Mouse (Mus musculus) lung, adult 2 months (tissue): ENCODE results near the gene Mrpl53. TPM values are rescaled to one million over a fixed set of nuclear protein-coding genes. Genes with fewer than 3 reads are reported as not detected.

Source experiments
- DNase-seq: peaks from one replicate; pipeline ENCODE4 v3.0.0; 2022
- H3K4me1 ChIP-seq: fragments of 200-500 bp; 2 replicates; pipeline ENCODE4 v1.6.1; 2011; ENCODE audit warnings: low read length; ENCODE audit not compliant: control insufficient read depth, insufficient read depth
- H3K4me3 ChIP-seq: fragments of 200-500 bp; replicated peaks from 2 replicates; pipeline ENCODE3; 2011; ENCODE audit warnings: low read depth, mild to moderate bottlenecking, control low read depth, low read length; ENCODE audit errors: extremely low read depth
- CTCF ChIP-seq: fragments of 200-500 bp; IDR thresholded peaks from 2 replicates; pipeline ENCODE4 v1.5.1; 2011; ENCODE audit warnings: mild to moderate bottlenecking, low read length, control low read depth; ENCODE audit not compliant: insufficient read depth
- POLR2A ChIP-seq: fragments of 200-500 bp; IDR thresholded peaks from 2 replicates; pipeline ENCODE4 v1.6.1; 2011; ENCODE audit warnings: low read depth, mild to moderate bottlenecking, control low read depth, low read length, borderline replicate concordance; ENCODE audit errors: extremely low read depth
- WGBS: fragments of 180-500 bp; shearing (Covaris S2); methylation state at CpG from one replicate; pipeline ENCODE4 v1.1.7; 2018; 5-methylcytosine and 5-hydroxymethylcytosine counted together
- polyA plus RNA-seq: library from polyadenylated mRNA; depleted of rRNA; stranded (reverse); fragments of >200 nt; gene quantifications from 2 replicates; pipeline ENCODE4 v1.2.3, GENCODE M21; 2012; rRNA removed

Gene Mrpl53
- polyA plus RNA-seq = 60.3 and 68.7 TPM in 2 replicates

- peak; percentile 88; the same call in 1 of the 2 replicates for TF ChIP-seq POLR2A
- TF ChIP-seq CTCF = no peak
- WGBS = under 1% methylated on average over 76 of the region's 76 CpGs
- Histone ChIP-seq H3K4me3 (peak within 1 kb of the TSS; percentile 76), H3K4me1 (no peaks in the 10 kb centered on the region)
- peak; percentile 85 for DNase-seq
Observed at GRCm38 (mm10) chr6:83108762-83109668, at the start of gene Mrpl53. TSS of gene Mrpl53 (plus strand) at chr6:83109040.

DNA sequence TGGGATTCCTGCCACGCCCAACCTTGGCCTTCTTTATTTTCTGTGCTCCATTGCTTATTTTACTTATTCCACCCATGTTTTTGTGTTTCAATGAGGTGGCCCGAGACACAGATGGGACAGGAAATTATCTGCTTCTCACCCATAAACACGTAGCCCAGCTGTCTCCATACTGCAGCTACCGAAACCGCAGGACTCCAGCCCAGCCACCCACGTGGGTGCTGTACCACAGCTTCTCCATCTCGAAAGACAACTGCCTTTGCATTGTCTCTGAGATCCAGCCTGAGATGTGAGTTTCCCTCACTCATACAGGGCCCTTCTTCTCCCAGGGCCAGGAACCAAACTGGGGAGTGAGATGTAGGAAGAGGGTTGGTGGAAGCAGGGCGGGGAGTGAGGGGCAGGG, 42.8 kb upstream of the Mrpl53 start:
- TF ChIP-seq CTCF (no peak), POLR2A (no peak)
- WGBS = 45% methylated on average over 8 of the region's 8 CpGs
- H3K4me1 ChIP-seq = peaks cover 12% of the 10 kb centered on the region; the same call in 1 of the 2 replicates
- no peak overlapping the region for H3K4me3 ChIP-seq
- DNase-seq = no peak

GRCm38 (mm10) chr6:83066441-83066840, 42.4 kb upstream of the Mrpl53 start:
- H3K4me1 ChIP-seq = peaks cover 12% of the 10 kb centered on the region; the same call in 1 of the 2 replicates
- WGBS = 44% methylated on average over 6 of the region's 6 CpGs
- H3K4me3 ChIP-seq = no peak overlapping the region
- no peak for TF ChIP-seq POLR2A
- no peak for TF ChIP-seq CTCF
- no peak for DNase-seq

GRCm38 (mm10) chr6:83068221-83068620, 40.6 kb upstream of the Mrpl53 start:
- Histone ChIP-seq H3K4me3 (no peak overlapping the region), H3K4me1 (peaks cover 12% of the 10 kb centered on the region; the same call in 1 of the 2 replicates)
- no peak for TF ChIP-seq CTCF
- no peak for TF ChIP-seq POLR2A
- DNase-seq = no peak
- 32% methylated on average over 8 of the region's 8 CpGs for WGBS

DNA sequence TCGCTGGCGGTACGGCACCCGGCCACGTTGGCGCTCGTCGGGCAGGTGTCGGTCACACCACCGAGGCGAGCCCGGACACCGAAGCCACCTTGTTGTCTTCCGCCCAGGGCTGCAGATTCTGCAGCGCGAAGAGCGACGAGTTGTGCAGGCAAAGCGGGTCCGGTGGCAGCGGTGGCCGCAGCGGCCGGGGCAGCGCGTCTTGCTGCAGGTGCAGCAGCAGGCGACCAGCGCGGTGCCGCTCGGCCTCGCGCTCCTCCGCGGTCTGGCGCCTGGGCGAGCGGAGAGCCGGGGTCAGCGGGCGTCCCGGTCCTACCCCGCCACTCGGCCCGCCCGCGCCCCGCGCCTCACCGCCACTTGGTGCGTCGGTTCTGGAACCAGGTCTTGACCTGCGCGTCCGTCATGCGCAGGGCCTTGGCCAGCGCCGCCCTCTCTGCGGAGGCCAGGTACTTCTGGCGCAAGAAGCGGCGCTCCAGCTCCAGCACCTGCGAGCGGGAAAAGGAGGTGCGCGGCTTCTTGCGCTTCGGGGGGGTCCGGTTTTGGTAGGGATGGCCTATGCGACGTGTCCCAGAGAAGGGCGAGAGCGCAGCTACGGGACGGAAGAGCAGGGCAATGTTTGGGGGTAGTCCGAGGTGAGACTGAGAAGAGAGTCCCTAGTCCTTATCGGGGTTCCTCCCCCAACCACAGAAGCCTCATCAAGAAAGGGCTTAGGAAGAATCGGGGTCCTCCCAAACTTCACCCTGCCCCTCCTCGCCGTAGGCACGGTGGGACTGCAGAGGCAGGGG, 39.9 kb upstream of the Mrpl53 start:
- WGBS = 2% methylated on average over 81 of the region's 81 CpGs
- peak; percentile 45 for DNase-seq
- H3K4me1 ChIP-seq = peaks cover 12% of the 10 kb centered on the region; the same call in 1 of the 2 replicates
- no peak overlapping the region for H3K4me3 ChIP-seq
- TF ChIP-seq POLR2A (no peak), CTCF (no peak)

GRCm38 (mm10) chr6:83069488-83070246, 39.2 kb upstream of the Mrpl53 start:
- TF ChIP-seq POLR2A (no peak), CTCF (no peak)
- H3K4me3 ChIP-seq = no peak overlapping the region
- DNase-seq = peak; percentile 30
- H3K4me1 ChIP-seq = peaks cover 12% of the 10 kb centered on the region; the same call in 1 of the 2 replicates
- WGBS = 3% methylated on average over 68 of the region's 69 CpGs

DNA sequence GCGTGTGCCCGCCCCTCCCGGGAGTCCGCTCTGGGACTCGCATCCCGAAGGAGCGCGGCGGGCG, 38.8 kb upstream of the Mrpl53 start, which contains the start of gene Tlx2:
Gene Tlx2 (minus strand): TSS at position 47 of the 64 bp plus-strand sequence.
- Histone ChIP-seq H3K4me3 (no peak within 1 kb of the TSS), H3K4me1 (peaks cover 12% of the 10 kb centered on the region; the same call in 1 of the 2 replicates)
- TF ChIP-seq POLR2A (no peak), CTCF (no peak)
- no peak for DNase-seq
- 0% methylated on average over 10 of the region's 10 CpGs for WGBS

DNA sequence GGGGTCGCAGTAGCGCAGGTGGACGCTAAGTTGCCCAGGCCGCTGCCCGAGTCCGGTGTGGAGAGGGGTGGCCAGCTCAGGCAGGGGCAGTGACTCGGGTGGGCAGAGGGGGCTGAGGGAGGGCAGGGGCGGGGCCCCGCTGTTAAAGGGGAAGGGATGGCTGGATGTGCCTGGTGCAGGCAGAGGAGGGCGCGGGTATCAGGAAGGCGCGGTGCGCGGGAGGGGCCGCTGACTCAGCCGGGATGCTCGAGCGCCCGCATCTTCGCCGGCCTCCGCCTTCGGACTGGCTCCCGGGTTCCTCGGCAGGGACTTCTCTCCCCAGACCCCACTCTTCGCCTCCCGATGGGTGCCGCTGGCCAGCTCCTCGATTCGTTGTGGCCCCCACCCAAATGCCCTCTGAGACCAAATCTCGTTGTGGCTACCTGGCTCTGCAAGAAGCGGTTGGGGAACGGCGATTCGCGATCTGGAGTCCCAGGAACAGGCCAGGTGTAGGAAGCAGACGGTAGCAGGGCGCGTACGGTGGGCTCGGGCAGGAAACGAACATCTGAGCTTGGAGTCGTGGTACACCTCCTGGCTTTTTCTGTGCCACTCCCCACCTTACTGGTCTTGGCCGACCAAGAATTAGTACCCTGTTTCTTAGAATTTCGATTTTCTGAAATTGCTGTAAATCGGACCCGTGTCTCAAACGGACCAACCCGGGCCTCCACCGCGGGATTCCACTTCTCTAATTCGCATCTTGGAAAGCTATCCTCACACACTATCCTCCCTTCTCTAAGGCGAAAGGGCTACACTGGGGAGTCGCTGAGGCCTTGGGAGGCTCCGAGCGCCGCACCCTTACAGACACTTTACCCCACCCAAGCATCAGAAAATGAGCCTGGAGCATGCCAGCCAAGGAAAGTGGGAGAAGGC, 38.3 kb upstream of the Mrpl53 start:
- peak; percentile 47 for DNase-seq
- 3% methylated on average over 58 of the region's 58 CpGs for WGBS
- TF ChIP-seq POLR2A = no peak
- TF ChIP-seq CTCF = no peak
- Histone ChIP-seq H3K4me3 (no peak overlapping the region), H3K4me1 (peaks cover 12% of the 10 kb centered on the region; the same call in 1 of the 2 replicates)

GRCm38 (mm10) chr6:83071220-83071619, 37.6 kb upstream of the Mrpl53 start:
- DNase-seq = no peak
- Histone ChIP-seq H3K4me1 (peaks cover 12% of the 10 kb centered on the region; the same call in 1 of the 2 replicates), H3K4me3 (no peak overlapping the region)
- no peak for TF ChIP-seq CTCF
- 4% methylated on average over 24 of the region's 24 CpGs for WGBS
